Mouse (Mus musculus) mammary gland, adult 2 months (tissue): ENCODE results near the gene Vmn2r75. TPM values are rescaled to one million over a fixed set of nuclear protein-coding genes. Genes with fewer than 3 reads are reported as not detected.

ENCODE experiments used
- polyA plus RNA-seq: library from polyadenylated mRNA; depleted of rRNA; stranded (reverse); fragments of >200 nt; gene quantifications from 2 replicates; pipeline ENCODE4 v1.2.3, GENCODE M21; 2012; ENCODE audit warnings: low replicate concordance; rRNA removed

Gene Vmn2r75
- not detected in 2 replicates for polyA plus RNA-seq

DNA sequence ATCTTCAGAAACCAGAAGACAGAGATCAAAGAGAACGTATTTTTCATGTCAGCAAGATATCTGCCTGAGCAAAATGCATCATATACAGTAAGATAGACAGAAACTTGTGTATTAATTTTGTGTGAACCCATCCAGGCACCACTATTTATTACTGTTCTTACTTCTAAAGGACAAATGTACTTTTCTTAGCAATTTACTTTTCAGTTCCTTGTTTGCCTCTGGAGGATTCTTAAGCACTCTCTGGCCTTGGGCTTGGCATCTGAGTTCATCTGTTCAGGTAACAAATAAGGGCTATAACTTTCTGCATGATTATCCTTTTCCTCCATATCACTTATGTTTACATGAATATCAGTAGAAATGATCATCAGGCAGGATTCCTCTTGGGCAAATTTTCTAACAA, at the start of gene Vmn2r75:
Vmn2r75 (minus strand) TSS at position 101 of the 400 bp plus-strand sequence.

Other genes starting within 250 kb of the Vmn2r75 start
- not detected in 2 replicates for gene Vmn2r74, start 210.1 kb downstream of the Vmn2r75 start, polyA plus RNA-seq
- not detected in 2 replicates for gene Vmn2r76, start 74.5 kb upstream of the Vmn2r75 start, polyA plus RNA-seq
- gene Olfr310, start 105.4 kb upstream of the Vmn2r75 start, polyA plus RNA-seq: not detected in 2 replicates
- not detected in 2 replicates for gene Olfr309, start 141.9 kb upstream of the Vmn2r75 start, polyA plus RNA-seq
- not detected in 2 replicates for gene Olfr308, start 153.9 kb upstream of the Vmn2r75 start, polyA plus RNA-seq
- not detected in 2 replicates for gene Olfr307, start 165.8 kb upstream of the Vmn2r75 start, polyA plus RNA-seq
- not detected in 2 replicates for gene Olfr305, start 195.2 kb upstream of the Vmn2r75 start, polyA plus RNA-seq
- gene Olfr304, start 214.9 kb upstream of the Vmn2r75 start, polyA plus RNA-seq: not detected in 2 replicates
- not detected in 2 replicates for gene Olfr303, start 226.0 kb upstream of the Vmn2r75 start, polyA plus RNA-seq
- not detected in 2 replicates for gene Olfr301, start 232.1 kb upstream of the Vmn2r75 start, polyA plus RNA-seq